Mouse (Mus musculus): ENCODE data around the gene Scn8a.

Scn8a gene

GRCm38 (mm10) chr15:101076071-101077000 lies 206.7 kb downstream of the Scn8a start:
- in situ Hi-C loops (cut with MboI; ENCODE audit: low pct_unique_long_range_greater_than_20kb in 1 of 2, low sequenced_read_pairs in 2 of 2, unreplicated experiment in 1 of 2) = no loop called here

- in situ Hi-C loops (cut with MboI; ENCODE audit: low pct_unique_long_range_greater_than_20kb in 1 of 2, low sequenced_read_pairs in 2 of 2, unreplicated experiment in 1 of 2) = no loop called here
Observed at GRCm38 (mm10) chr15:101077001-101077812, 207.5 kb downstream of the Scn8a start.

- in situ Hi-C loops (cut with MboI; ENCODE audit: low pct_unique_long_range_greater_than_20kb in 1 of 2, low sequenced_read_pairs in 2 of 2, unreplicated experiment in 1 of 2) = no loop called here
Observed at GRCm38 (mm10) chr15:101077813-101078730, 208.4 kb downstream of the Scn8a start, which contains the start of gene Fignl2. Gene Fignl2 (minus strand): TSS chr15:101078567.

DNA sequence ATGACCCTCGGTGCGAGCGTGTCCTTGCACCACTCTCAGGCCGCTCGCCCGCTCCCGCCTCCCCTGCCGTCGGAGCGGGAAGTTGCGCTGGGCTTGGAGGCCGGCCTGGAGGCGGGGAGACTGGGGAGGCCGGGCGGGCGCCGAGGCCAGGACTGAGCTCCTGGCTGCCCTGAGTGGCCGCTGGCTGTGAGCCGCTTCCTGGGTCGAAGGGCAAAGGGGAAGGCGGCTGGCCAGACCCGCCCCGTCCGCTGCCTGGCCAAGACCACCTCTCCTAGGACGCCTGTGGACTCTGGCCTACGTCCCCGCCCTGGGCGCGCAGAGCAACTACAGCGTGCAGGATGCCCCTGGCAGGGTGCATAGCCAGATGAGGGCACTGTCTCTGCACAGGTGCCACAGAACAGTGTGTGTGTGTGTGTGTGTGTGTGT lies 209.1 kb downstream of the Scn8a start:
- in situ Hi-C loops (cut with MboI; ENCODE audit: low pct_unique_long_range_greater_than_20kb in 1 of 2, low sequenced_read_pairs in 2 of 2, unreplicated experiment in 1 of 2) = no loop called here

DNA sequence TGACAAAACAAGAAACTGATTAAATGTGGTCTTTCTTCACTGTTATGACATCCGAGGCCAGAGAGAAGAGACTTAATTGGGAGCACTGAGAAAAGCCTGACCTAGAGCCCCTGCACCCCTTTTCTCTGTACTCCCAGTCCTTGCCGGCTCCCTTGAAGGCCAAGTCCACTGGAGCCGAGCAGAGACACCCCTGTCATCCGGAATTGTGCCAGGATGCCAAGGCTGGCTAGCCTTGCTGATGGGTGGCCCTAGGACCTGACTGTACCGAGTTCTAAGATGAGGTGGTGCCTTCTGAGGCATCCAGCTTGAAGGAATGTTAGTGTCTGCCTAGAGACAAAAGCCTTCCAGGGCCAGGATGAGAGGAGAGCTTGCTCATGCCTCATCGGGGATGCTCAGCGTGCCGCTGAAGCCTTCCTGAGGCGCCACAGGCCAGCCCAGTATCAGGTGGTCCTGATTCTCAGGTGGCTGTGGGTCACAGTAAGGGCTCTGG lies 210.4 kb downstream of the Scn8a start:
- in situ Hi-C loops (cut with MboI; ENCODE audit: low pct_unique_long_range_greater_than_20kb in 1 of 2, low sequenced_read_pairs in 2 of 2, unreplicated experiment in 1 of 2) = no loop called here

- in situ Hi-C loops (cut with MboI; ENCODE audit: low pct_unique_long_range_greater_than_20kb in 1 of 2, low sequenced_read_pairs in 2 of 2, unreplicated experiment in 1 of 2) = no loop called here
Observed at GRCm38 (mm10) chr15:101081035-101081548, 211.4 kb downstream of the Scn8a start.

- in situ Hi-C loops (cut with MboI; ENCODE audit: low pct_unique_long_range_greater_than_20kb in 1 of 2, low sequenced_read_pairs in 2 of 2, unreplicated experiment in 1 of 2) = no loop called here
Observed at GRCm38 (mm10) chr15:101082236-101082635, 212.6 kb downstream of the Scn8a start.

- in situ Hi-C loops (cut with MboI; ENCODE audit: low pct_unique_long_range_greater_than_20kb in 1 of 2, low sequenced_read_pairs in 2 of 2, unreplicated experiment in 1 of 2) = no loop called here
Observed at GRCm38 (mm10) chr15:101084499-101084898, 214.8 kb downstream of the Scn8a start.

DNA sequence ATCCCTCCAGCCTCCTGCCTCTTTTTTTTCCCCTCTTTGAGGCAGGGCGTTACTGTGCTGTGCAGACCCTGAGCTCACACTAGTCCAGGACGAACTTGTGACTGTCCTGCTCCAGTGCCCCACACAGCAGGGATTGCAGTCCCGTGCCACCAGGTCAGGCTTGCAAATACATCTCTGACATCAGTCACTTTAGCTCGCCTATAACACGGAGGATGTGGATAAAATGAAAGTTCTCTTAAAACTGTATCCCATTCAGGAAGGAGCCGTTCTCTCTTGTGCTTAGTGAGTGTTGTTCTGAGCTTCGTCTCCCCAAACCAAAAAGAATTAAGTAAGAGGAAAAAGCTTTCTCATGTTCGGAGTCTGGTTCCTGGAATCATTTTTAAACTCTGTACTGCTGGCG lies 216.8 kb downstream of the Scn8a start:
- in situ Hi-C loops (cut with MboI; ENCODE audit: low pct_unique_long_range_greater_than_20kb in 1 of 2, low sequenced_read_pairs in 2 of 2, unreplicated experiment in 1 of 2) = no loop called here

GRCm38 (mm10) chr15:101086956-101087355 lies 217.3 kb downstream of the Scn8a start:
- in situ Hi-C loops (cut with MboI; ENCODE audit: low pct_unique_long_range_greater_than_20kb in 1 of 2, low sequenced_read_pairs in 2 of 2, unreplicated experiment in 1 of 2) = no loop called here

DNA sequence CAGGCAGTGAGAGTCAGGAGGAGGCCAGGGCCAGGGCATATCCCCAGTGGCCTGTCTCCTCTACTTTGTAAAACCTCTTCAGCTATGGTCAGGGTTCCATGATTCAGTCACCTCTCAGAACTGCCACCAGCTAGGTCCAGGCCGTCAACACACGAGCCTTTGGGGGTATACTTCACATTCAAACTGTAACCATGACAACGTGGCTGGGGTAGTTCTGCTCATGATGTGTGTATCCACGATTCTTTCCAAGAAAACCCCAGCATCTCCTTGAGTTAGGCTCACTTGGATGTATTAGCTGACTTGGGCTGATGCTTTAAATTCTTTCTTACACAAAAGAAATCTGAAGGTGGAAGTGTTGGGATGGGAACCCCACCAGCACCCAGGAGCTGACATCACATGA lies 218.6 kb downstream of the Scn8a start:
- in situ Hi-C loops (cut with MboI; ENCODE audit: low pct_unique_long_range_greater_than_20kb in 1 of 2, low sequenced_read_pairs in 2 of 2, unreplicated experiment in 1 of 2) = no loop called here

DNA sequence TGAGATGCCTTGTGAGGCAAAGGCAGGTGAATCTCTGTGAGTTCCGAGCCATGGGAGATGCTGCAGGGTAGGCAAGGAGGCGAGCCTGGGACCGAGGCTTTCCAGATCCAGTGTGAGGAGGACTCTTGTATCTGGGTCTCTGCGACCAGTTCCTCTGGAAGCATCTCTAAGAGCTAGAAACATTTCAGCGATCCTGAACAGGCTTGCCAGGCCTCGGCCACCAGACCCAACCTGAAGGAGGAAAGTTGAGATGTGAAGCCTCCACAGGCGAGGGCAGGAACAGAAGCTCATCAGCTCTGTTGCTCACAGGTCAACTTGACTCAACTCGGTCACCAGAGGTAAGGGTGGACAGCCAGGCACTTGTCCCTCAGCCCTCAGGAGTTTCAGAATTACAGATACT lies 221.9 kb downstream of the Scn8a start:
- in situ Hi-C loops (cut with MboI; ENCODE audit: low pct_unique_long_range_greater_than_20kb in 1 of 2, low sequenced_read_pairs in 2 of 2, unreplicated experiment in 1 of 2) = no loop called here

DNA sequence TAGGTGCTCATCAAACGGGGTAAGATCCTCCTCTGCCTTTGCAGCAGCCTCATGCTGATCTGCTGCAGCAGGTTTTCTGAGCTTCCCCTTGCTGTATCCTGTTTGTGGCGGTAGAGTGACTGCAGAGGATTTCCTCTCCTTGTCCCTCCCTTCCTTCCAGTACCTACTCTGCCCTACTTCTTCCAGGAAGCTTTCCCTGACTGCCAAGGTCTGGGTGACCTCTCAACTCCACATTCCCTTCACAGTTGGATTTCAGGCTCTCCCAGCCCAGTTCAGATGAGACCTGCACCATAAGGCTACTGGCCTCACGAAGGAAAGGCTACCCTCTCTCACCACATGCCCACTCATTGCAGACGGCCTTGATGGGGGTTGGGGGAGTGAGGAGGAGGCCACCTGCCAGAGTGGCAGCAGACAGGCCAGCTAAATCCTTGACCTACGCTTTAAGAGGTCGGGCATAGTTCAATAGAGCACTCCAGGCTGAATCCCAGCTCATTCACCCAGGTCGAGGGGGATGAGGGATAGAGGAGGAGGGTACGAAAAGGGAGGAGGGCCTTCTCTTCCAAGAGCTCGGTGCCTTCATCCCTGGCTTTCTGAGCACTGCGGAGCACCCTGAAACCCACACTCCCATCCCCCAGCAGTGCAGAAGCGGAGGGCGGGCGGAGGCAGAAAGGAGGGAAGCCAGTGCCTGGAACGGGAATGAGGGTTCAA lies 222.6 kb downstream of the Scn8a start:
- in situ Hi-C loops (cut with MboI; ENCODE audit: low pct_unique_long_range_greater_than_20kb in 1 of 2, low sequenced_read_pairs in 2 of 2, unreplicated experiment in 1 of 2) = no loop called here

GRCm38 (mm10) chr15:101092829-101093648 lies 223.4 kb downstream of the Scn8a start:
- in situ Hi-C loops (cut with MboI; ENCODE audit: low pct_unique_long_range_greater_than_20kb in 1 of 2, low sequenced_read_pairs in 2 of 2, unreplicated experiment in 1 of 2) = no loop called here

DNA sequence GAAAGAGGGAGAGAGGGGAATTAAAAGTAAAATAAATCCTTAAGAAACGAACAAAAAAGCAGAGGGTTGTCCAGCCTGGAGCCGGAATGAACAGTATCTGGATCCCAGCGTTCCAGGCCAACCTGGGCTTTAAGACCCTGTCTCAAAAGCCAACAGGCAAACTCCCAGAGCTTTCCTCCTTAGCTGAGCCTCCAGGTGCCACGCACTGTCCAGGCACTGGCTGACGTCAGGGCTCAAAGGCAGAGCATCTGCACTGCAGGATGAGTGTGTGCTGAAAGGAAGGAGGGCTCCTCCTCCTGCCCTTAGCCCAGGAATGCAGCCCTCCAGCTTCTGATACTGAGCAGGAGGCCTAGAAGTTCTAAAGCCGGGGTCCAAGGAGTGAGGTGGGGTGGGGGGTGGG lies 224.3 kb downstream of the Scn8a start:
- in situ Hi-C loops (cut with MboI; ENCODE audit: low pct_unique_long_range_greater_than_20kb in 1 of 2, low sequenced_read_pairs in 2 of 2, unreplicated experiment in 1 of 2) = no loop called here

GRCm38 (mm10) chr15:101094979-101095378 lies 225.3 kb downstream of the Scn8a start:
- in situ Hi-C loops (cut with MboI; ENCODE audit: low pct_unique_long_range_greater_than_20kb in 1 of 2, low sequenced_read_pairs in 2 of 2, unreplicated experiment in 1 of 2) = no loop called here

DNA sequence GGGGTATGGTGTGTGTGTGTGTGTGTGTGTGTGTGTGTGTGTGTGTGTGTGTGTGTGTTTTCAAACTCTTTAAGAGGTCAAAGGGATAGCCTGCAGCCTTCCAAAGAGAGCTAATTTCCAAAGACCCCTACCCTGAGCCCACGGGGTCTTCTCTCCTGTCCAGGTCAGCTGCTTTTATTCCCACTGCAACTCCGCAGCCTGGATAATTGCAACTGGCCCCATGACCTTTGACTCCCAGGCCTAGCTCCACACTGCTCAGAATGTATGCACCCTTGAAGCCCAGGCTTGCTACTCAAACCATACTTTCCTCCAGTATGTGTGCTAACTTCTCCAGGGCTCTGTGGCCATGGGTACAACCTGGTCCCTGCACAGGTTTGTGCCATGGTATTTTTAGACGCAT lies 225.7 kb downstream of the Scn8a start:
- in situ Hi-C loops (cut with MboI; ENCODE audit: low pct_unique_long_range_greater_than_20kb in 1 of 2, low sequenced_read_pairs in 2 of 2, unreplicated experiment in 1 of 2) = no loop called here

Data from mouse embryonic stem cell (cell line).